Mouse (Mus musculus) forebrain, embryonic 14.5 days (tissue): ENCODE results near the gene Sipa1. TPM values are rescaled to one million over a fixed set of nuclear protein-coding genes. Genes with fewer than 3 reads are reported as not detected.

Source experiments
- ATAC-seq: fragments of 200-750 bp; cut with Nextera tagmentation; 2 replicates; pipeline ENCODE4 v1.8.0; 2017; ENCODE audit warnings: mild to moderate bottlenecking, moderate library complexity
- DNase-seq: peaks from one replicate; pipeline ENCODE4 v3.0.0-alpha.2; 2015; ENCODE audit warnings: low spot score
- H3K27ac ChIP-seq: fragments of 300-500 bp; sonication (generic); 2 replicates; pipeline ENCODE4 v1.5.1; 2014; ENCODE audit warnings: low read depth, mild to moderate bottlenecking, control low read depth, low read length, moderate library complexity
- H3K27me3 ChIP-seq: fragments of 300-500 bp; sonication (generic); replicated peaks from 2 replicates; pipeline ENCODE4 v1.6.1; 2014; ENCODE audit warnings: low read length, control low read depth, mixed read lengths; ENCODE audit not compliant: control insufficient read depth, insufficient read depth
- H3K36me3 ChIP-seq: fragments of 300-500 bp; sonication (generic); 2 replicates; pipeline ENCODE4 v1.6.1; 2014; ENCODE audit warnings: low read length, control low read depth; ENCODE audit not compliant: control insufficient read depth, insufficient read depth
- H3K4me1 ChIP-seq: fragments of 300-500 bp; sonication (generic); 2 replicates; pipeline ENCODE4 v1.6.1; 2014; ENCODE audit warnings: antibody characterized with exemption, low read length, control low read depth; ENCODE audit not compliant: control insufficient read depth, insufficient read depth
- H3K4me2 ChIP-seq: fragments of 300-500 bp; sonication (generic); 2 replicates; pipeline ENCODE4 v1.6.1; 2014; ENCODE audit warnings: mild to moderate bottlenecking, control low read depth, low read length
- H3K4me3 ChIP-seq: fragments of 300-500 bp; sonication (generic); 2 replicates; pipeline ENCODE4 v1.5.1; 2014; ENCODE audit warnings: low read depth, low read length, control low read depth
- H3K9ac ChIP-seq: fragments of 300-500 bp; sonication (generic); 2 replicates; pipeline ENCODE4 v1.6.1; 2014; ENCODE audit warnings: mild to moderate bottlenecking, low read length, control low read depth, moderate library complexity
- H3K9me3 ChIP-seq: fragments of 300-500 bp; sonication (generic); replicated peaks from 2 replicates; pipeline ENCODE4 v1.6.1; 2016; ENCODE audit warnings: low read length, control low read depth, mixed read lengths; ENCODE audit not compliant: control insufficient read depth
- WGBS: fragments of 180-500 bp; shearing (Covaris S2); extraction: QIAGEN DNeasy Blood & Tissue Kit; methylation state at CpG from one replicate; pipeline ENCODE4 v1.1.7; 2014; 5-methylcytosine and 5-hydroxymethylcytosine counted together
- polyA plus RNA-seq: library from polyadenylated mRNA; unstranded; fragments of >200 nt; fragmentation: Nextera tagmentation; extraction: Ambion mirVana; gene quantifications from 2 replicates; pipeline ENCODE4 v1.2.1, GENCODE M21; 2014

The Sipa1 gene
- polyA plus RNA-seq, 1 experiment from 2014 or later, result 9.2 TPM

DNA sequence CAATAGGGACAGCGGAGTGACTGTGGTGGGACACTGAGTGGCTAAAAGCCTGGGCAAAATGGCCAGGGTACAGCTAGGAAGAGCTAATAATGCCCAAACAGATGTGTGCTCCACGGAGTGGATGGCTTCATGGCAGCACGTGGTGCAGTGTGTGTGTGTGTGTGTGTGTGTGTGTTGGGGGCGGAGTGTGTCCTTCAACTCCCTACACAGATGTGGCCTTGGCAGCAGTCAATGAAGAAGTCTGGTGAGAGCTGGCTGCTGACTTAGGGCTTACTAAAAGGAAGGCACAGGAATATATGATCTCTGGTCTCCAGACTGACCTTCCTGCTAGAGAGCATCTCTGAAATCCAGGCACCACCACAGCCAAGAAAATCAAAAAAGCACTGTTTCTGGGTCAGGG, 4.9 kb upstream of the Sipa1 start:
- Histone ChIP-seq H3K9ac (no peak overlapping the region), H3K4me2 (no peak overlapping the region), H3K9me3 (no peaks in the 10 kb centered on the region), H3K4me3 (no peak overlapping the region), H3K27me3 (no peaks in the 10 kb centered on the region), H3K4me1 (peaks cover 3% of the 10 kb centered on the region; the same call in 1 of the 2 replicates), H3K27ac (no peak overlapping the region), H3K36me3 (peaks cover 80% of the 10 kb centered on the region)
- ATAC-seq (no peak), DNase-seq (no peak)
- WGBS, result 95% methylated on average over 4 of the region's 4 CpGs

DNA sequence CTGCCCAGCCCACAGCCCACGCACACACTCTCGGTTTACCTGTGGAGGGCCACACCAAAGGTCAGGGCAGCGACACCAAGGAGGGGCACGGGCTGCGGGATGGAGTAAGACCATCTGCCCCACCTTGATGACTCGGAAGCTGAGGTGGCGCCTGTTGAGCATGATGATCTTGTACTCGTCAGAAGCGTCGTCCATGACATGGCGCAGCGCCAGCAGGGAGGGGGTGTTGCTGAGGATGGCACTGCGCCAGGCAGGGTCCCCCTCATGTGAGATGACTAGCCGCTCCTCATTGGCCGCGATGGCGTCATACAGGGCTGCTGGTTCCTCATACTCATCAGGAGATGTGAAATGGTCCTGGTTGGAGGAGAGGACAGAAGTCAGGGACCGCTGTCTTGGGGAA, 2.9 kb upstream of the Sipa1 start:
- peaks cover 3% of the 10 kb centered on the region; the same call in 1 of the 2 replicates for H3K4me1 ChIP-seq
- ATAC-seq, result no peak
- no peak overlapping the region for H3K4me2 ChIP-seq
- no peak overlapping the region for H3K27ac ChIP-seq
- H3K36me3 ChIP-seq, result peaks cover 64% of the 10 kb centered on the region
- no peak for DNase-seq
- no peaks in the 10 kb centered on the region for H3K9me3 ChIP-seq
- no peaks in the 10 kb centered on the region for H3K27me3 ChIP-seq
- 85% methylated on average over 18 of the region's 18 CpGs for WGBS
- H3K9ac ChIP-seq, result no peak overlapping the region
- no peak overlapping the region for H3K4me3 ChIP-seq

- 91% methylated on average over 15 of the region's 15 CpGs for WGBS
- ATAC-seq (no peak), DNase-seq (no peak)
- Histone ChIP-seq H3K9ac (no peak overlapping the region), H3K27ac (no peak overlapping the region), H3K9me3 (no peaks in the 10 kb centered on the region), H3K36me3 (peaks cover 54% of the 10 kb centered on the region), H3K4me3 (no peak overlapping the region), H3K4me1 (peaks cover 3% of the 10 kb centered on the region; the same call in 1 of the 2 replicates), H3K4me2 (no peak overlapping the region), H3K27me3 (no peaks in the 10 kb centered on the region)
Observed at GRCm38 (mm10) chr19:5665465-5665864, 2.0 kb upstream of the Sipa1 start.

GRCm38 (mm10) chr19:5664669-5665257, 1.3 kb upstream of the Sipa1 start:
- Histone ChIP-seq H3K4me3 (no peak overlapping the region), H3K4me2 (no peak overlapping the region), H3K36me3 (peaks cover 51% of the 10 kb centered on the region), H3K4me1 (peaks cover 3% of the 10 kb centered on the region; the same call in 1 of the 2 replicates), H3K27ac (no peak overlapping the region), H3K27me3 (no peaks in the 10 kb centered on the region), H3K9me3 (no peaks in the 10 kb centered on the region), H3K9ac (no peak overlapping the region)
- WGBS, result 94% methylated on average over 10 of the region's 10 CpGs
- DNase-seq (no peak), ATAC-seq (no peak)

GRCm38 (mm10) chr19:5662310-5662709, 1.2 kb downstream of the Sipa1 start:
- ATAC-seq, result no peak
- Histone ChIP-seq H3K4me2 (peak overlapping the region; percentile 52; the same call in 1 of the 2 replicates), H3K27me3 (no peaks in the 10 kb centered on the region), H3K4me3 (0 out of 2 replicates have a peak overlapping the region, but pooled peaks have one; percentile 29), H3K4me1 (peaks cover 3% of the 10 kb centered on the region; the same call in 1 of the 2 replicates), H3K9ac (no peak overlapping the region), H3K27ac (0 out of 2 replicates have a peak overlapping the region, but pooled peaks have one; percentile 33), H3K36me3 (peaks cover 32% of the 10 kb centered on the region), H3K9me3 (no peaks in the 10 kb centered on the region)
- 81% methylated on average over 8 of the region's 8 CpGs for WGBS
- DNase-seq, result no peak

- H3K27ac ChIP-seq, result peak overlapping the region; percentile 1; the same call in 1 of the 2 replicates
- WGBS, result 80% methylated on average over 14 of the region's 16 CpGs
- H3K36me3 ChIP-seq, result peaks cover 20% of the 10 kb centered on the region
- no peaks in the 10 kb centered on the region for H3K9me3 ChIP-seq
- H3K9ac ChIP-seq, result no peak overlapping the region
- no peak overlapping the region for H3K4me2 ChIP-seq
- H3K4me3 ChIP-seq, result no peak overlapping the region
- H3K4me1 ChIP-seq, result peaks cover 3% of the 10 kb centered on the region; the same call in 1 of the 2 replicates
- ATAC-seq (no peak), DNase-seq (no peak)
- peaks cover 1% of the 10 kb centered on the region for H3K27me3 ChIP-seq
Observed at GRCm38 (mm10) chr19:5660942-5661751, 2.4 kb downstream of the Sipa1 start.

DNA sequence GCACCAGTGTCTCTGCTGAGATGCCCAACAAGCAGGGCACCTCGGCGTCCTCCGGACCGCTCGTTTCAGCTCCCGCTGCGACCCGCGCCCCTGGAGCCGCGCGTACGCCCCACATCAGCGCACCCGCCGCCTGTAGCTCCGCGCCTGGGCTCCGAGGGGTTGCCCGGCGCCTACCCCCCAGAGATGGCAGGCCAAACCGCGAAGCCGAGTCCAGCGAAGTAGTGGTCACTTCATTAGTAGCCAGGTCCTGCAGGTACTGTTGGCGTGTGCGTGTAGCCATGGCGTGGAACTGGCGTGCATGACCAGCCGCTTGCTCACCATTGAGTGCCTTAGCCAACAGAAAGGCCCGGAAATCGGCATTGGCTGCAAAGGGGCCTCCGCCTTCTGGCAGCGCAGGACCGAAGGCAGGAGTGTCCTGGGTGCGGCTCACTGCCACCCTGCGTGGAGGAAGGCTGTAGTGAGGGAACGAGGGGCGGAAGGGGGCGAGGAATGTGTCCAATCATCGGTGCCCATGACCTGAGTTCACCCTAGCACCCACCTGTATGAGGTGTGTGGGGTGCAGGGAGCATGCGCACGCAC, 8.7 kb downstream of the Sipa1 start:
- no peak for DNase-seq
- Histone ChIP-seq H3K27me3 (peaks cover 25% of the 10 kb centered on the region), H3K4me2 (peak overlapping the region; percentile 77), H3K4me1 (peaks cover 13% of the 10 kb centered on the region; the same call in 1 of the 2 replicates), H3K36me3 (0 out of 2 replicates have a peak, but pooled peaks cover 7% of the 10 kb centered on the region), H3K9me3 (no peaks in the 10 kb centered on the region), H3K27ac (no peak overlapping the region), H3K9ac (peak overlapping the region; percentile 49), H3K4me3 (peak overlapping the region; percentile 37)
- 4% methylated on average over 43 of the region's 43 CpGs for WGBS
- peak; percentile 22; the same call in 1 of the 2 replicates for ATAC-seq

DNA sequence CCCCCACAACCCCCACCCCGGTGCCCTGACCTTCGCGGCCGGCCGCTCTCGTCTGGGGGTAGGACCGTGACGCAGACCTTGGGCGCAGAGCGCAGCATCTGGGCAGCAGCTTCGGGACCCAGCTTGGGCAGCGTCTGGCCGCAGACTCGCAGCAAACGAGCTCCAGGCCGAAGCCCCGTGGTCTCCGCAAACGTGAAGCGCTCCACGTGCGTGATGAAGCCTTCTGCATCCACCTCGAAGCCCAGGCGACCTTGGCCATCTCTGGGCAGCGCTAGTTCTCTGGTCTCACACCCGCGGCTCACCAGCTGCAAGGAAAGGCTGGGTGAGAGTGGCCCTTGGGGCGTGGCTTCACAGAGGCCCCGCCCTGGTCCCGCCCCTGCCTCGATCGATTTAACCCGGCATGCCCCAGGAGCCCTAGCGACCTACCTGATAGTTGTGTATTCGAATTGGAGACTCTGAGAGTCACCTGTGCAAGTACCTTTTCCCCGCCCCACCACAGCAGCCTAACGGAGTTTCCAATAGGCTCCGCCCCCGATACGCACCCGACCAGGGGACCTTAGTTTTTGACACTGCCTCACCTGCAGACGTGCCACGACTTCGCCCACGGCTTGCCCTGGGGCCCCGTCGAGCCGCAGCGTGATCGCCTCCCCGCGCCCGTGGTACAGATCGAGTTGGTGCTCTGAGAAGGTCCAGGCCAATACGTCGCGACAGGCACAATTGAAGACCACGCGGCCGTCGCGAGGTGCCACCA, 9.4 kb downstream of the Sipa1 start:
- H3K4me3 ChIP-seq, result peak overlapping the region; percentile 37
- peaks cover 25% of the 10 kb centered on the region for H3K27me3 ChIP-seq
- H3K9me3 ChIP-seq, result no peaks in the 10 kb centered on the region
- H3K27ac ChIP-seq, result no peak overlapping the region
- ATAC-seq (peak; percentile 50), DNase-seq (peak; percentile 42)
- H3K4me2 ChIP-seq, result peak overlapping the region; percentile 77
- H3K36me3 ChIP-seq, result 0 out of 2 replicates have a peak, but pooled peaks cover 7% of the 10 kb centered on the region
- 5% methylated on average over 62 of the region's 62 CpGs for WGBS
- H3K9ac ChIP-seq, result peak overlapping the region; percentile 49
- H3K4me1 ChIP-seq, result peaks cover 13% of the 10 kb centered on the region; the same call in 1 of the 2 replicates
